Mouse (Mus musculus) hindbrain, embryonic 14.5 days (tissue): Measurements from ENCODE around the gene Sox18. TPM values are rescaled to one million over a fixed set of nuclear protein-coding genes. Genes with fewer than 3 reads are reported as not detected.

Experiments
- ATAC-seq: fragments of 200-750 bp; cut with Nextera tagmentation; 2 replicates; pipeline ENCODE4 v1.8.0; 2017; ENCODE audit warnings: moderate number of reproducible peaks, mild to moderate bottlenecking, moderate TSS enrichment, moderate library complexity; ENCODE audit not compliant: low FRiP score
- DNase-seq: peaks from one replicate; pipeline ENCODE4 v3.0.0-alpha.2; 2015; ENCODE audit warnings: low spot score
- H3K27ac ChIP-seq: fragments of 300-500 bp; sonication (generic); 2 replicates; pipeline ENCODE4 v1.5.1; 2014; ENCODE audit warnings: mild to moderate bottlenecking, moderate library complexity
- H3K27me3 ChIP-seq: fragments of 300-500 bp; sonication (generic); 2 replicates; pipeline ENCODE4 v1.6.1; 2014; ENCODE audit warnings: mild to moderate bottlenecking, low read length, mixed read lengths; ENCODE audit not compliant: control insufficient read depth, insufficient read depth
- H3K36me3 ChIP-seq: fragments of 300-500 bp; sonication (generic); replicated peaks from 2 replicates; pipeline ENCODE4 v1.6.1; 2014; ENCODE audit not compliant: control insufficient read depth, insufficient read depth
- H3K4me1 ChIP-seq: fragments of 300-500 bp; sonication (generic); replicated peaks from 2 replicates; pipeline ENCODE4 v1.6.1; 2014; ENCODE audit warnings: antibody characterized with exemption, low read length, mixed read lengths; ENCODE audit not compliant: control insufficient read depth, insufficient read depth
- H3K4me2 ChIP-seq: fragments of 300-500 bp; sonication (generic); replicated peaks from 2 replicates; pipeline ENCODE4 v1.6.1; 2014; ENCODE audit warnings: mild to moderate bottlenecking, moderate library complexity
- H3K4me3 ChIP-seq: fragments of 300-500 bp; sonication (generic); replicated peaks from 2 replicates; pipeline ENCODE4 v1.5.1; 2014; ENCODE audit warnings: mild to moderate bottlenecking, low read length
- H3K9ac ChIP-seq: fragments of 300-500 bp; sonication (generic); 2 replicates; pipeline ENCODE4 v1.6.1; 2014
- H3K9me3 ChIP-seq: fragments of 300-500 bp; sonication (generic); 2 replicates; pipeline ENCODE4 v1.6.1; 2016; ENCODE audit warnings: low read length; ENCODE audit not compliant: control insufficient read depth
- WGBS: fragments of 180-500 bp; shearing (Covaris S2); extraction: QIAGEN DNeasy Blood & Tissue Kit; methylation state at CpG from one replicate; pipeline ENCODE4 v1.1.7; 2014; 5-methylcytosine and 5-hydroxymethylcytosine counted together
- polyA plus RNA-seq: library from polyadenylated mRNA; unstranded; fragments of >200 nt; fragmentation: Nextera tagmentation; extraction: Ambion mirVana; gene quantifications from 2 replicates; pipeline ENCODE4 v1.2.1, GENCODE M21; 2014

The Sox18 gene
- polyA plus RNA-seq, 1 experiment from 2014 or later, result 20.9 TPM

DNA sequence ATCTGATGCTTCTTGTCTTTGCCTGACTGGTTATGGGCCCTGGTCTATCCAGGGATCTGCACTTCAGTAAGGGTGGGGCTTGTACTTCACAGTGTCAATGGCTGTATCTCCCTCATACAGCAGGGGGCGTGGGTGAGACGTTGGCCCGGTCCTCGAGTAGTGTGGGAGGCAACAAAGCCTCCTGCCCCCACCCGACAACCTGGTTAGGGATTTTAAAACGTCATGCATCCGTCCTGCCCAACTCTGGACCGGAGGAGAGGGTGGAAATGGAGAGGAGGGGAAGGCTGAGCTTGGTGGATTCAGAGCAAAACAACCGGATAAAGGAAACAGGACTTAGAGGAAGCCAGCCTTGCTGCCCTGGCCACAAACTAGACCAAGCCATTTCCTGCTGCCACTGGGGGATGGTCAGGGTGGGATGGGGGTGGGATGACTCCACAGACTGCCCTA, 11.8 kb downstream of the Sox18 start:
- peaks cover 34% of the 10 kb centered on the region for H3K36me3 ChIP-seq
- no peaks in the 10 kb centered on the region for H3K9me3 ChIP-seq
- no peaks in the 10 kb centered on the region for H3K4me1 ChIP-seq
- H3K27me3 ChIP-seq, result no peaks in the 10 kb centered on the region
- no peak overlapping the region for H3K27ac ChIP-seq
- H3K4me2 ChIP-seq, result no peak overlapping the region
- ATAC-seq, result peak; percentile 71; the same call in 1 of the 2 replicates
- DNase-seq, result peak; percentile 61
- WGBS, result 9% methylated on average over 9 of the region's 9 CpGs
- no peak overlapping the region for H3K9ac ChIP-seq
- no peak overlapping the region for H3K4me3 ChIP-seq

DNA sequence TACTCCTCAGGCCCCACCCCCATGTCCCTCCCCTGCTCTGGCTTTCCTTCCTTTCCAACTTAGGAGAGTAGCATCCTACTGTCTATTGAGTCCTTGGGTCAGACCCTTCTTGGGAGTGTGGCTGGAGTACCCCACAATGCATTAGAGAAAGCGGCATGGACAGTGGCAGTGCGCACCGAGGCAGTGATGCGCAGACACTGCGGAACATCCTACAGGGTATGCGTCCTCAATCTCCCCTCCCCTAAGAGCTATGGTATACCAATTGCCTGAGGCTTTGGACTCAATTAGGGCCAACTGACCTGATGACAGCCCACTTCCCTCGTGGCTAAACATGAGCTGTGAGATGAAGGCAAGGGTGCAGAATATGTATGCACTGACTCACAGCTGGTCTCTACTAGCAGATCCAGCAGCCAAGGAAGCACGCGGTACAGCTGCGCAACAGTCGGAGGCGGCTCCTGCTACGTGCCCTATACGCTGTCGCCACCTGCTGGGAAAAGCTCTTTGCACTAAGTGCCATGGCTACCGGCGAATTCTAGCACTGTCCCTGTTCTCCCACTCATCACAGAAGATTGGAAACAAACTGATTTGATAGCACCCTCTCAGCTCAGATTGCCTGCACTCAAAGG, 12.4 kb downstream of the Sox18 start:
- Histone ChIP-seq H3K9me3 (no peaks in the 10 kb centered on the region), H3K9ac (no peak overlapping the region), H3K4me3 (no peak overlapping the region), H3K27ac (no peak overlapping the region), H3K4me1 (no peaks in the 10 kb centered on the region), H3K4me2 (no peak overlapping the region), H3K27me3 (no peaks in the 10 kb centered on the region), H3K36me3 (peaks cover 40% of the 10 kb centered on the region)
- 33% methylated on average over 17 of the region's 17 CpGs for WGBS
- DNase-seq (no peak), ATAC-seq (peak; percentile 46; the same call in 1 of the 2 replicates)

- no peaks in the 10 kb centered on the region for H3K9me3 ChIP-seq
- peaks cover 44% of the 10 kb centered on the region for H3K36me3 ChIP-seq
- DNase-seq (no peak), ATAC-seq (no peak)
- no peak overlapping the region for H3K27ac ChIP-seq
- H3K27me3 ChIP-seq, result no peaks in the 10 kb centered on the region
- WGBS, result 88% methylated on average over 7 of the region's 7 CpGs
- H3K4me1 ChIP-seq, result no peaks in the 10 kb centered on the region
- H3K4me3 ChIP-seq, result no peak overlapping the region
- H3K9ac ChIP-seq, result no peak overlapping the region
- H3K4me2 ChIP-seq, result no peak overlapping the region
Measured at GRCm38 (mm10) chr2:181658528-181658927, 12.9 kb downstream of the Sox18 start.

GRCm38 (mm10) chr2:181657441-181657840, 14.0 kb downstream of the Sox18 start:
- H3K9me3 ChIP-seq, result no peaks in the 10 kb centered on the region
- H3K4me2 ChIP-seq, result no peak overlapping the region
- H3K27me3 ChIP-seq, result no peaks in the 10 kb centered on the region
- peaks cover 55% of the 10 kb centered on the region for H3K36me3 ChIP-seq
- no peak overlapping the region for H3K4me3 ChIP-seq
- DNase-seq, result no peak
- H3K4me1 ChIP-seq, result no peaks in the 10 kb centered on the region
- WGBS, result 77% methylated on average over 2 of the region's 2 CpGs
- H3K9ac ChIP-seq, result no peak overlapping the region
- H3K27ac ChIP-seq, result no peak overlapping the region
- no peak for ATAC-seq

DNA sequence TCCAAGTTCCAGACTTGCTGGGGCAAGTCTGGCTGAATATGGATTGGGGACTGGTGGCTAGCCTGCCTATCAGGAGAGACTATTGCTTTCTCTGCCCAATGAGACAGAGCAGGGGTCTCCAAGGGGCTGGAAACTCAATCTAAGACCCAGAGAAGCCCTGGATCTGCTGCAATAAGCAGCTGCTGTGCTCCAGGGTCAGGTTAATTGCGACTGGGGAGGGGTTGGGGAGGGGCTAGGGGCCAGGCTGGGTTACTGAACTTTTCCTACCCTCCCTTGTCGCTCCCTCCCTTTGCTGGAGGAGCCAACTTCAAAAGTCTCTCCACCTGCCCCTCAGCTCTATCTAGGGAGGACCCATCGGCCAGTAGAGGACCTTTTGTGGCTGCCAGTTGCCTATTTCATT, 14.7 kb downstream of the Sox18 start, which contains the start of gene Gm29797:
Gene Gm29797, plus strand, starts transcription at position 301 of the 400 bp plus-strand sequence.
- H3K27ac ChIP-seq, result no peak within 1 kb of the TSS
- no peak within 1 kb of the TSS for H3K4me3 ChIP-seq
- peaks cover 62% of the 10 kb centered on the region for H3K36me3 ChIP-seq
- ATAC-seq (no peak), DNase-seq (no peak)
- H3K9ac ChIP-seq, result no peak within 1 kb of the TSS
- 82% methylated on average over 3 of the region's 3 CpGs for whole genome bisulfite sequencing
- H3K4me2 ChIP-seq, result no peak within 1 kb of the TSS
- no peaks in the 10 kb centered on the region for H3K9me3 ChIP-seq
- H3K4me1 ChIP-seq, result no peaks in the 10 kb centered on the region
- no peaks in the 10 kb centered on the region for H3K27me3 ChIP-seq

GRCm38 (mm10) chr2:181653523-181653922, 17.9 kb downstream of the Sox18 start:
- ATAC-seq, result no peak
- no peak for DNase-seq
- 100% methylated on average over 1 of the region's 1 CpGs for WGBS

GRCm38 (mm10) chr2:181653065-181653464, 18.4 kb downstream of the Sox18 start:
- Histone ChIP-seq H3K36me3 (peaks cover 94% of the 10 kb centered on the region), H3K9me3 (no peaks in the 10 kb centered on the region), H3K4me2 (no peak overlapping the region), H3K27ac (no peak overlapping the region), H3K9ac (no peak overlapping the region), H3K27me3 (no peaks in the 10 kb centered on the region), H3K4me1 (no peaks in the 10 kb centered on the region), H3K4me3 (no peak overlapping the region)
- ATAC-seq (no peak), DNase-seq (no peak)

More at GRCm38 (mm10) chr2:181653523-181653922, 17.9 kb downstream of the Sox18 start:
- Histone ChIP-seq H3K27ac (no peak overlapping the region), H3K36me3 (peaks cover 91% of the 10 kb centered on the region), H3K4me3 (no peak overlapping the region), H3K4me1 (no peaks in the 10 kb centered on the region), H3K9me3 (no peaks in the 10 kb centered on the region), H3K9ac (no peak overlapping the region), H3K27me3 (no peaks in the 10 kb centered on the region), H3K4me2 (no peak overlapping the region)

DNA sequence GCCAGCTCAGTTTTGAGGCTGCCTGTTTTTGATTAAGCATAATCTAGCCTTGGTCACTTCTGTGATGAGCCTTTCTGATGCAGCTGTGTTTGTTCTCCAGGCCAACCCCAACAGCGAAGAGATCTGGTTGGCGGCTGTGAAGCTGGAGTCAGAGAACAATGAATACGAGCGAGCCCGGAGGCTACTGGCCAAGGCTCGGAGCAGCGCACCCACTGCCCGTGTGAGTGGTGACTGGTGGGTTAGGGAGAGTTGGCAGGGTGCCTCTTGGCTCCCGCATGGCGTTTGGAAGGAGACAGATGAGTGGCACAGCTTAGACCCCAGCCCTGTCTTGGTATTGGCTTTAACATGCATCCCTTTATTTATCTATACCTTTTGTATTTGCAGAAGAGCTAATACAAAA, 22.5 kb downstream of the Sox18 start:
- WGBS, result 89% methylated on average over 10 of the region's 10 CpGs
- no peaks in the 10 kb centered on the region for H3K9me3 ChIP-seq
- ATAC-seq (no peak), DNase-seq (no peak)
- no peak overlapping the region for H3K9ac ChIP-seq
- peaks cover 96% of the 10 kb centered on the region for H3K36me3 ChIP-seq
- H3K27me3 ChIP-seq, result no peaks in the 10 kb centered on the region
- H3K4me3 ChIP-seq, result no peak overlapping the region
- H3K27ac ChIP-seq, result no peak overlapping the region
- H3K4me1 ChIP-seq, result no peaks in the 10 kb centered on the region
- H3K4me2 ChIP-seq, result no peak overlapping the region

GRCm38 (mm10) chr2:181646626-181647472, 24.6 kb downstream of the Sox18 start:
- DNase-seq (no peak), ATAC-seq (no peak)
- no peak overlapping the region for H3K27ac ChIP-seq
- H3K9me3 ChIP-seq, result no peaks in the 10 kb centered on the region
- 91% methylated on average over 6 of the region's 6 CpGs for WGBS
- H3K4me3 ChIP-seq, result no peak overlapping the region
- peaks cover 95% of the 10 kb centered on the region for H3K36me3 ChIP-seq
- H3K4me1 ChIP-seq, result no peaks in the 10 kb centered on the region
- no peak overlapping the region for H3K4me2 ChIP-seq
- H3K27me3 ChIP-seq, result no peaks in the 10 kb centered on the region
- H3K9ac ChIP-seq, result no peak overlapping the region
